Mouse (Mus musculus): ENCODE results near the gene Best2. TPM values are rescaled to one million over a fixed set of nuclear protein-coding genes. Genes with fewer than 3 reads are reported as not detected.

Best2 gene
- total RNA-seq, 1 experiment from 2014 or later = not detected

GRCm38 (mm10) chr8:85025098-85025932 lies 11.0 kb upstream of the Best2 start, which contains the start of gene Asna1:
Gene Asna1 (minus strand): TSS chr8:85025281.
- ATAC-seq (replicated peaks; ENCODE audit: low read depth, poor library complexity, severe bottlenecking) = peak; percentile 86

- ATAC-seq (replicated peaks; ENCODE audit: low read depth, poor library complexity, severe bottlenecking) = no peak
Measured at GRCm38 (mm10) chr8:85023846-85024245, 9.5 kb upstream of the Best2 start.

- ATAC-seq (replicated peaks; ENCODE audit: low read depth, poor library complexity, severe bottlenecking) = no peak
Measured at GRCm38 (mm10) chr8:85021514-85022055, 7.3 kb upstream of the Best2 start.

- ATAC-seq (replicated peaks; ENCODE audit: low read depth, poor library complexity, severe bottlenecking) = no peak
Measured at GRCm38 (mm10) chr8:85017209-85017608, 2.9 kb upstream of the Best2 start.

- no peak for ATAC-seq (replicated peaks; ENCODE audit: low read depth, poor library complexity, severe bottlenecking)
Measured at GRCm38 (mm10) chr8:85016724-85017123, 2.4 kb upstream of the Best2 start.

- ATAC-seq (replicated peaks; ENCODE audit: low read depth, poor library complexity, severe bottlenecking) = peak; percentile 94
Measured at GRCm38 (mm10) chr8:85013230-85013840, 996 bp downstream of the Best2 start.

GRCm38 (mm10) chr8:85011242-85011641 lies 3.1 kb downstream of the Best2 start:
- ATAC-seq (replicated peaks; ENCODE audit: low read depth, poor library complexity, severe bottlenecking) = no peak

- ATAC-seq (replicated peaks; ENCODE audit: low read depth, poor library complexity, severe bottlenecking) = peak; percentile 77
Measured at GRCm38 (mm10) chr8:85007686-85008085, 6.6 kb downstream of the Best2 start.

- peak; percentile 100 for ATAC-seq (replicated peaks; ENCODE audit: low read depth, poor library complexity, severe bottlenecking)
Measured at GRCm38 (mm10) chr8:84997649-84998295, 16.6 kb downstream of the Best2 start.

- no peak for ATAC-seq (replicated peaks; ENCODE audit: low read depth, poor library complexity, severe bottlenecking)
Measured at GRCm38 (mm10) chr8:84996978-84997377, 17.4 kb downstream of the Best2 start.

- no peak for ATAC-seq (replicated peaks; ENCODE audit: low read depth, poor library complexity, severe bottlenecking)
Measured at GRCm38 (mm10) chr8:84995680-84996079, 18.7 kb downstream of the Best2 start.

- no peak for ATAC-seq (replicated peaks; ENCODE audit: low read depth, poor library complexity, severe bottlenecking)
Measured at GRCm38 (mm10) chr8:84994375-84994774, 20.0 kb downstream of the Best2 start.

GRCm38 (mm10) chr8:84990836-84991235 lies 23.5 kb downstream of the Best2 start:
- ATAC-seq (replicated peaks; ENCODE audit: low read depth, poor library complexity, severe bottlenecking) = peak; percentile 24

- ATAC-seq (replicated peaks; ENCODE audit: low read depth, poor library complexity, severe bottlenecking) = peak; percentile 79
Measured at GRCm38 (mm10) chr8:84990349-84990748, 24.0 kb downstream of the Best2 start, which contains the start of gene Hook2. Gene Hook2 (plus strand): TSS chr8:84990603.

GRCm38 (mm10) chr8:84989810-84990209 lies 24.5 kb downstream of the Best2 start:
- peak; percentile 48 for ATAC-seq (replicated peaks; ENCODE audit: low read depth, poor library complexity, severe bottlenecking)

- ATAC-seq (replicated peaks; ENCODE audit: low read depth, poor library complexity, severe bottlenecking) = no peak
Measured at GRCm38 (mm10) chr8:84989311-84989731, 25.0 kb downstream of the Best2 start.

- ATAC-seq (replicated peaks; ENCODE audit: low read depth, poor library complexity, severe bottlenecking) = no peak
Measured at GRCm38 (mm10) chr8:84987903-84988302, 26.4 kb downstream of the Best2 start.

GRCm38 (mm10) chr8:84987388-84987787 lies 26.9 kb downstream of the Best2 start:
- no peak for ATAC-seq (replicated peaks; ENCODE audit: low read depth, poor library complexity, severe bottlenecking)

- ATAC-seq (replicated peaks; ENCODE audit: low read depth, poor library complexity, severe bottlenecking) = peak; percentile 0; the same call in 1 of the 2 replicates
Measured at GRCm38 (mm10) chr8:84986379-84986945, 27.9 kb downstream of the Best2 start.
